Comparison of ENCODE assay signal across 12 mouse cellular contexts in the genomic region with DNA sequence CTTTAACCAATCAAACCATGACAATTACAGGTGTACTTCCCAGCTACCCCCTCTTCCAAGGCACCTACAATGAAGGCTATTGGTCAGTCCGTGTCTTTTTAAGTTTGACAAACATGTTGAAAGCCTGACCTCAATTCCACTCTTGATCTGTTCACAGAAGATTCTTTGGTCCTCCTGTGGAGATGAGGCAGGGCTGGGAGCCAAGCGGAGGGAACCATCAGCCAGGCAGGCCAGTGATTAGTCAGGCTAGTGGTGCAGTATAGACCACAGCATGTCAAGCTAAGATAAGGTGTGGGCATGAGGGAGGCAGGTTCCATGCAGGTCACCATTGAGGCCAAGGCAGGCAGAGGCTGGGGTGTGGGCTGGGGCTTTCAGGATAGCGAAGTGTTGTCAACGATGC. TPM values are rescaled to one million over a fixed set of nuclear protein-coding genes. Genes with fewer than 3 reads are reported as not detected.
DNase-seq lines count a peak whose midpoint lies in the region.
"Had no signal": no experiment of that assay in that cellular context is flagged by ENCODE, and none has a peak within 500 bp of the region (broad histone marks: within the 10 kb centered on the region; RNA-seq: fewer than 3 reads in every experiment).

No protein-coding gene starts in this region.

- DNase-seq in cerebellum, adult 18-20 months = peak; percentile 44 to 58
- DNase-seq in cerebellum, adult 11 months = no peak
- peak; percentile 35 for DNase-seq in Muller cell, postnatal 12 days (ENCODE audit: inconsistent ontology term)
- peak; percentile 50 for DNase-seq in cerebellum, adult 9-11 months
- peak; percentile 60 to 65 for DNase-seq in cerebellum, postnatal 36 days
- DNase-seq in adrenal gland, postnatal 10 days = no peak
- DNase-seq in layer of hippocampus, postnatal 36 days = no peak
- DNase-seq: adrenal gland, postnatal 25 days; gastrocnemius, postnatal 36 days; heart, adult 11 months; heart, postnatal 36 days had no signal

RNA-seq across cellular contexts. Expression of a gene that starts 54.5 kb away (rescaled TPM):
- 1 to 10 TPM; 5.7 to 5.8 TPM for total RNA-seq in adrenal gland, postnatal 10 days (2021)
- 100 to 1,000 TPM; 134 to 137 TPM for total RNA-seq in layer of hippocampus, postnatal 36 days (2021)
- total RNA-seq: MEL had no signal

Comparison
In these comparisons a context has a peak if more than half of its experiments do, and no peak if none do; other contexts are left out.
1. DNase-seq: peak in cerebellum, adult 18-20 months (2 of 2), Muller cell, postnatal 12 days (single experiment), cerebellum, adult 9-11 months (single experiment) and cerebellum, postnatal 36 days (2 of 2); none in cerebellum, adult 11 months (single experiment), adrenal gland, postnatal 10 days (single experiment) and layer of hippocampus, postnatal 36 days (0 of 2).
2. RNA of a gene that starts 54.5 kb away (total RNA-seq): 134 to 137 TPM in layer of hippocampus, postnatal 36 days; 5.7 to 5.8 TPM in adrenal gland, postnatal 10 days; every median in the first group is over 10 times any median in the second.